In the genomic region with DNA sequence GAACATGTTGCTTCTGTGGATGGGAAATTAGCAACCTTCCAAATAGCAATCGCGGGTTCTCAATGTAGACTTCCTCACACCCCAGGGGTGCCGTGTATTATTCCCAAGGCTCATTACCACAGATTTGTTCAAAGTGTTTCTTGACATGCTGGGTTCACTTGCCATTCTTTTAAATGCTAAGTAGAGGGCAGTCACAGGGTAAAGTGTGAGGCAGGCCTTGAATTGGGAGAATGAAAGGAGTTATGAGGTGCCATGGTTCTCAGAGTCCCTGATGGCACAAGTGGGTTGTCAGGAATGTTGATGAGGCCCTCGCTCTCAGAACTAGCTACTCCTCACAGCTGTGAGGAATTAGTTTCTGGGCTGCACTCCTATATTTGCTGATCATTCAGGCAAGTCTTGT, we compare ENCODE assay signal across 28 mouse cellular contexts.
DNase-seq lines count a peak whose midpoint lies in the region; ATAC-seq and TF ChIP-seq lines count a peak whose summit lies in the region.
"Had no signal": no experiment of that assay in that cellular context is flagged by ENCODE, and none has a peak within 500 bp of the region (broad histone marks: within the 10 kb centered on the region; RNA-seq: fewer than 3 reads in every experiment).

No protein-coding gene starts in this region.

- peak; percentile 44 for ATAC-seq in frontal cortex, adult (ENCODE audit: low TSS enrichment)
- no peak for ATAC-seq in midbrain, postnatal 0 days (ENCODE audit: low FRiP score)
- ATAC-seq in midbrain, embryonic 11.5 days (ENCODE audit: low FRiP score), result no peak
- ATAC-seq in forebrain, embryonic 14.5 days, result peak; percentile 72
- ATAC-seq: midbrain, embryonic 15.5 days had no signal

- no peak for DNase-seq in frontal cortex, postnatal 25 days (ENCODE audit: low spot score in 2 of 2)
- peak; percentile 22 for DNase-seq in midbrain, postnatal 0 days (ENCODE audit: low spot score)
- DNase-seq in midbrain, embryonic 11.5 days (ENCODE audit: low spot score, missing footprints), result no peak
- DNase-seq in forebrain, embryonic 14.5 days (ENCODE audit: low spot score), result peak; percentile 50
- DNase-seq in adrenal gland, adult 2 months, result no peak
- no peak for DNase-seq in adrenal gland, postnatal 36 days
- DNase-seq: cerebellum, adult 11 months; cerebellum, adult 9-10 months; cerebellum, postnatal 36 days; gastrocnemius, postnatal 36 days; heart, adult 2 months; heart, postnatal 10 days; kidney, adult 2 months; kidney, postnatal 4 days; lung, embryonic 14.5 days; lung, postnatal 14 days; right cerebral cortex, postnatal 14 days; spleen, adult 18-20 months; thymus, postnatal 25 days had no signal

- no peak for TF ChIP-seq POLR2A in olfactory bulb, adult 2 months (IDR thresholded peaks at IDR 0.05; ENCODE audit: insufficient read depth, low read depth, low read length)

- no peak overlapping the region for H3K9ac ChIP-seq in midbrain, postnatal 0 days (replicated peaks; ENCODE audit: low read length, poor library complexity, severe bottlenecking)
- no peak overlapping the region for H3K9ac ChIP-seq in midbrain, embryonic 11.5 days (ENCODE audit: low read length)
- no peak overlapping the region for H3K9ac ChIP-seq in forebrain, embryonic 14.5 days (ENCODE audit: low read length)
- H3K9ac ChIP-seq: heart, embryonic 13.5 days; hindbrain, embryonic 15.5 days; limb, embryonic 12.5 days; liver, embryonic 15.5 days; lung, embryonic 14.5 days; midbrain, embryonic 15.5 days had no signal

- no peak overlapping the region for H3K4me2 ChIP-seq in midbrain, postnatal 0 days (ENCODE audit: low read depth, low read length, poor library complexity, severe bottlenecking)
- H3K4me2 ChIP-seq in midbrain, embryonic 11.5 days, result no peak overlapping the region
- H3K4me2 ChIP-seq in forebrain, embryonic 14.5 days (ENCODE audit: low read length), result no peak overlapping the region
- H3K4me2 ChIP-seq: heart, embryonic 13.5 days; hindbrain, embryonic 15.5 days; limb, embryonic 12.5 days; liver, embryonic 15.5 days; lung, embryonic 14.5 days; midbrain, embryonic 15.5 days had no signal

- WGBS in midbrain, postnatal 0 days, result 54% methylated on average over 4 of the region's 4 CpGs
- WGBS in midbrain, embryonic 11.5 days, result 65% methylated on average over 4 of the region's 4 CpGs
- WGBS in forebrain, embryonic 14.5 days, result 24% methylated on average over 4 of the region's 4 CpGs
- WGBS in olfactory bulb, adult 2 months, result 61% methylated on average over 4 of the region's 4 CpGs

- H3K27ac ChIP-seq in midbrain, postnatal 0 days (ENCODE audit: low read depth, low read length), result no peak overlapping the region
- no peak overlapping the region for H3K27ac ChIP-seq in midbrain, embryonic 11.5 days (ENCODE audit: low read depth, low read length)
- no peak overlapping the region for H3K27ac ChIP-seq in forebrain, embryonic 14.5 days (ENCODE audit: low read depth, low read length)
- peak overlapping the region; percentile 59; the same call in 1 of the 2 replicates for H3K27ac ChIP-seq in olfactory bulb, adult 2 months (ENCODE audit: insufficient read depth, low read depth, low read length)
- H3K27ac ChIP-seq: heart, adult 2 months; heart, embryonic 13.5 days; hindbrain, embryonic 15.5 days; kidney, postnatal 0 days; left cerebral cortex, adult 2 months; limb, embryonic 12.5 days; liver, embryonic 15.5 days; midbrain, embryonic 15.5 days had no signal

- 0 out of 2 replicates have a peak, but pooled peaks cover 4% of the 10 kb centered on the region for H3K36me3 ChIP-seq in midbrain, postnatal 0 days (ENCODE audit: insufficient read depth, low read length)
- H3K36me3 ChIP-seq in midbrain, embryonic 11.5 days (ENCODE audit: control insufficient read depth, insufficient read depth, low read length), result no peaks in the 10 kb centered on the region
- H3K36me3 ChIP-seq in forebrain, embryonic 14.5 days (ENCODE audit: control insufficient read depth, insufficient read depth, low read length), result no peaks in the 10 kb centered on the region
- H3K36me3 ChIP-seq: heart, embryonic 13.5 days; hindbrain, embryonic 15.5 days; limb, embryonic 12.5 days; liver, embryonic 15.5 days; midbrain, embryonic 15.5 days had no signal

- no peak for TF ChIP-seq CTCF in midbrain, postnatal 0 days (IDR thresholded peaks at IDR 0.05)
- TF ChIP-seq CTCF in olfactory bulb, adult 2 months (IDR thresholded peaks at IDR 0.05; ENCODE audit: insufficient read depth, low read depth, low read length), result no peak

- no peaks in the 10 kb centered on the region for H3K27me3 ChIP-seq in midbrain, postnatal 0 days (ENCODE audit: insufficient read depth, low read length)
- H3K27me3 ChIP-seq in midbrain, embryonic 11.5 days (ENCODE audit: control insufficient read depth, insufficient read depth, low read length), result no peaks in the 10 kb centered on the region
- H3K27me3 ChIP-seq in forebrain, embryonic 14.5 days (replicated peaks; ENCODE audit: control insufficient read depth, insufficient read depth, low read length), result no peaks in the 10 kb centered on the region
- H3K27me3 ChIP-seq: heart, embryonic 13.5 days; hindbrain, embryonic 15.5 days; liver, embryonic 15.5 days; midbrain, embryonic 15.5 days had no signal

- H3K4me3 ChIP-seq in midbrain, postnatal 0 days (ENCODE audit: low read depth, low read length), result no peak overlapping the region
- H3K4me3 ChIP-seq in midbrain, embryonic 11.5 days (ENCODE audit: low read depth, low read length), result no peak overlapping the region
- no peak overlapping the region for H3K4me3 ChIP-seq in forebrain, embryonic 14.5 days (ENCODE audit: low read depth, low read length)
- no peak overlapping the region for H3K4me3 ChIP-seq in olfactory bulb, adult 2 months (ENCODE audit: insufficient read depth, low read depth, low read length)
- H3K4me3 ChIP-seq: heart, adult 2 months; heart, embryonic 13.5 days; hindbrain, embryonic 15.5 days; left cerebral cortex, adult 2 months; limb, embryonic 12.5 days; liver, embryonic 15.5 days; midbrain, embryonic 15.5 days had no signal

- no peaks in the 10 kb centered on the region for H3K9me3 ChIP-seq in midbrain, postnatal 0 days (ENCODE audit: low read length)
- H3K9me3 ChIP-seq in midbrain, embryonic 11.5 days (ENCODE audit: control insufficient read depth, low read length), result no peaks in the 10 kb centered on the region
- H3K9me3 ChIP-seq in forebrain, embryonic 14.5 days (replicated peaks; ENCODE audit: control insufficient read depth, low read length), result no peaks in the 10 kb centered on the region
- H3K9me3 ChIP-seq: heart, embryonic 13.5 days; hindbrain, embryonic 15.5 days; limb, embryonic 12.5 days; liver, embryonic 15.5 days; midbrain, embryonic 15.5 days had no signal

- no peaks in the 10 kb centered on the region for H3K4me1 ChIP-seq in midbrain, postnatal 0 days (ENCODE audit: insufficient read depth, low read length)
- no peaks in the 10 kb centered on the region for H3K4me1 ChIP-seq in midbrain, embryonic 11.5 days (ENCODE audit: control insufficient read depth, insufficient read depth, low read length)
- no peaks in the 10 kb centered on the region for H3K4me1 ChIP-seq in forebrain, embryonic 14.5 days (ENCODE audit: control insufficient read depth, insufficient read depth, low read length)
- H3K4me1 ChIP-seq in olfactory bulb, adult 2 months (ENCODE audit: control insufficient read depth, insufficient read depth, low read length), result no peaks in the 10 kb centered on the region
- H3K4me1 ChIP-seq: heart, embryonic 13.5 days; limb, embryonic 12.5 days; liver, embryonic 15.5 days; midbrain, embryonic 15.5 days had no signal

Comparison
In these comparisons a context has a peak if more than half of its experiments do, and no peak if none do; other contexts are left out.
1. DNase-seq: peak in midbrain, postnatal 0 days (single experiment) and forebrain, embryonic 14.5 days (single experiment); none in frontal cortex, postnatal 25 days (0 of 2), midbrain, embryonic 11.5 days (single experiment), adrenal gland, adult 2 months (single experiment) and adrenal gland, postnatal 36 days (0 of 2).
2. ATAC-seq: peak in frontal cortex, adult (single experiment) and forebrain, embryonic 14.5 days (single experiment); none in midbrain, postnatal 0 days (single experiment) and midbrain, embryonic 11.5 days (single experiment).